Mouse (Mus musculus): ENCODE measurements around the gene Hivep3. TPM values are rescaled to one million over a fixed set of nuclear protein-coding genes. Genes with fewer than 3 reads are reported as not detected.

Hivep3 gene
- total RNA-seq, 4 experiments from 2014 or later: 2.9 to 4.5 (median 3.9) TPM

DNA sequence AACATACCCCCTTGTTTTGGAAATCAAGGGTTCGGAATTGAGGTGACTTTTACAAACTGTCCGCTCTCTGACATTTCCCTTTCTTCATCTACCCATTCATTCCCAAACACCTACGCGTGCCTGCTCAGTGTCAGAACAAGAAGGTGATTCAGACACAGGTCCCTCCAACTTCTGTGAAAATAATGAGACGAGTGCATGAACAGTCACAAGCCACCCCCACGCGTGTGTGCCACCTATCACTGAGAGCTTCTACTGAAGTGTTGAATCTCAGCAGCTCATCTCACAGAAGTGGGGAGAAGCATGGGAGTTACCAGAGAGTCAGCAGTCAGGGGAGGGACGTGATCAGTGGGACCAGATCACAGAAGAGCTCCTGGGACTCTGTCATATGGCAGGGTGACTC is 343.7 kb downstream of the Hivep3 start:
- no peak for DNase-seq (ENCODE audit: low spot score in 2 of 2)

DNA sequence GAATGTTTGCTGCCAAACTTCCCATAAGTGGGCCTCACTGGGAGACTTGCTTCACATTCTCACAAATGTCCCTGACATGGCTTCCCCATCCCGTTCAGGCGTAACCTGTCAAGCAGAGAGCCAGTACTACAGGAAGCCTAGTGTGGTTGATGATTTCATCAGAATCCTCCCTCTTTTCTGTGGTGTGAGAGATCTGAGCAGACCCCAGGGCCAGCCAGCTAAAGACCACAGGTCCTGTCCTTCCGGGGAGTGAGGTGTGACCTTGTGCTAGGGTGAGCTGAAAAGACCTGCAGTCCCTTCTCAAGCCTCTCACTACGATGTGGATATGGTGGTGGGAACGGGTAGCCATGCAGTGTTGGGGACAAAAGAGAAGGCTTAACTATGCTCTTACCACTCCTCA is 348.9 kb downstream of the Hivep3 start:
- no peak for DNase-seq (ENCODE audit: low spot score in 2 of 2)

DNA sequence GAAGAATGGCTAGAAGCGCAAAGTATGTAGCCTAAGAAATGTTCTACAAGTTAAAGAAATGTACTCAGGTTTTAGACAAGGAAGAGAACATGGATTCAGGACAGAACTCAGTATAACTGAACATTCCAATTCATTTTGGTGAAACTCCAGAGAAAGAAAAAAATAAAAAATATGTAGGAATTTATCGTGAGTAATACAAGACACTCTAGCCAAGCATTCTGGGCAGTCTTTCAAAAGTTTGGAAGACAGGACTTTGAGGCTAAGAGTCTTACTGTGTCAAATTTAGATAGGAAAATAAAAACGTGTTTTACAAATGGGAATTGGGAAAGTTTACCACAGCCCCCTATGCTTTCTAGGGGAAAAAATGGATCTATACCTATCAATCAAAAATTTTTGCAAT is 350.1 kb downstream of the Hivep3 start:
- DNase-seq (ENCODE audit: low spot score in 2 of 2): no peak

DNA sequence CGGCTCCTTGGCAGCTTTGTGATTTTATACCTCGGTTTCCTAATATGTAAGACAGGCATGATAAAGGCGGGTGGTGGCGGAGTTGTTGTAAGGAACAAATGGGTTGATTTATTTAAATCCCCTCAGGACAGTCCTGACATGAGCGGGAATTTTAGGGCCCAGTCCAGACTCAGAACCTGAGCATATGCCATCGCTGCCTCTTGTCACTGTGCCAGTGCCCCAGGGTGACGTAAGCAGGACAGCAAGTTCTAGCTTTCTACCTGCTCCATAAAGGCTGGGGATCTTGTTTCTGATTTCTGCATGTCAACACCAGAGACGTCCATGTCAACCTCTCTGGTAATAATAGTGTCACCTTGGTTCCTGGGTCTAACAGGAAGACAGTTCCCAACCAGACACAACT is 356.0 kb downstream of the Hivep3 start:
- DNase-seq (ENCODE audit: low spot score in 2 of 2): no peak

DNA sequence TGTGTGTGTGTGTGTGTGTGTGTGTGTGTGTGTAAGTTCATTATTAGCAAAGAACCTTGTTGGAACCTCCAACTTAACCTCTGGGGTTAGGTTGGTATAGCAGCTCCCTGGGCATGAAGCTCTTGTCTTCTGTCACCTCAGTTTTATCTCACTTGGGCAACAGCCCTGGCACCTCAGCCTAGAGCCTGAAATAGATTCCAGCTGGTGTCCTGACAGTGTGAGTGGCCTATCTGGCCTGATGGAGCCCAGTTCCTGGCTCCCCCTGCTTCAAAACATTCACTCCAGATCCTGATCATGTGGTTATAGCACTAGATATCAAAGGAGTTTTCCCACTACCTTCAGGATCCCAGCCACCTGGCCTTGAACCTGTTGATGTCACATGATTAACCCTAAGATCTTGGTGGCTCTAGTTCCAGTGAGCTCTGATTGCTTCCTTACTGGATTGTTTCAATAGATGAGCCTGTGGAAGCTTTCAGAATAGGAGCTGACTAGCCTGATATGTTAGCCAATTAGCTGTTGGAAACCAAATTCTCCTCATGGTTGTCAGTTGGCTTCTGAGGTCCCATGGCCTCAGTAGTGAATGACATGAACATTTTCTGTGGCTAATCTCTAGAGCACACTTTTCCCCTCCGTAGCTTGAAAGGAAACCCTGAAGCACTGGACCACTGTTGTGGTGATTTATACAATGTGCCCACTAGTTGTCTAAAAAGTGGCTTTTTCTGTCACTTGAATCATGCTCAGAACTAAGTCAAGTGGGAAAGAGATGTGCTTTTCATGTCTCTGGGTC is 358.6 kb downstream of the Hivep3 start:
- DNase-seq (ENCODE audit: low spot score in 2 of 2): peak; percentile 55 to 77

DNA sequence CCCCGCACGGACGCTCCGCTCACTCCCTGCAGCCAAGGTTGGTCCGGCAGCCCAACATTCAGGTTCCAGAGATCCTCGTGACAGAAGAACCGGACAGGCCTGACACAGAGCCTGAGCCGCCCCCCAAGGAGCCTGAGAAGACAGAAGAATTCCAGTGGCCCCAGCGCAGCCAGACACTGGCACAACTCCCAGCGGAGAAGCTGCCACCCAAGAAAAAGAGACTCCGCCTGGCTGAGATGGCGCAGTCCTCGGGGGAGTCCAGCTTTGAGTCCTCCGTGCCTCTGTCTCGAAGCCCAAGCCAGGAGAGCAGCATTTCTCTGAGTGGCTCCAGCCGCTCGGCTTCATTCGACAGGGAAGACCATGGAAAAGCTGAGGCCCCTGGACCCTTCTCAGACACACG is 363.4 kb downstream of the Hivep3 start:
- DNase-seq (ENCODE audit: low spot score in 2 of 2): no peak

DNA sequence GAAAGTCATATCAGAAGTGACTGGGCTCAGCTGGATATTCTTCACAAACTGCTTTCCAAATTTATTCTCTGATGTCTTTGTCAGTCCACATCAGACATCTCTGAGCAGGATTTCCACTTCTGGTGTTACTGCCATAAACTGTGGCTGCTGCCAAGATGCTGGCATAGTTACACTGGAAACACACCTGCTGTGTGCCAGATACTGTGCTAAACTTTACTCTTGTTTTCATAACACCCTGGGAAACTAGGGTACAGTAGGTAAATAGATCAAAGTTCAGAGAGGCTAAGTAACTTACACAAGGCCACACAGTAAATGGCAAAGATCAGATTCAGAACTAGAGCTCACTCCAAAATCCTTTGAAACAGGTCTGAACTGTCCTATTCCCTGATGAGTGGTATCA is 367.6 kb downstream of the Hivep3 start:
- no peak for DNase-seq (ENCODE audit: low spot score in 2 of 2)

DNA sequence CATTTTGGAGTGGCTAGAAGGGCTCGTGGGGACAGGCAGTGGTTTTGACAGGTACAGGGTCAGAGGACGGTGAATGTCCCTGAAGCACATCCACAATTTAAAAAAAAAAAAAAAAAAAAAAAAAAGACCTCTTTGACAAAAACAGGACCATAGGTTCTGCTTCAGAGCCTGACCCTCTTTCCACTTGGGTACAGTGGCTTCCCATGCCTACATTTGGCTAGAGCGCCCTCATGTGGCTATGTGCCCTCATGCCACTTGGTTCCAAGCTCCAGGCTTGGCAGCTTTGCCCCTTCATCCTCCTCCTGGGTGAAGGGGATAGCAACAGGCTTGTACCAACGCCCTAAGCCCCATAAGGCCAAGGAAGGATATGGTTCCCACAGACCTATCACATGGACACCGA is 371.0 kb downstream of the Hivep3 start:
- DNase-seq (ENCODE audit: low spot score in 2 of 2): peak in 1 of 2 experiments; percentile 33

DNA sequence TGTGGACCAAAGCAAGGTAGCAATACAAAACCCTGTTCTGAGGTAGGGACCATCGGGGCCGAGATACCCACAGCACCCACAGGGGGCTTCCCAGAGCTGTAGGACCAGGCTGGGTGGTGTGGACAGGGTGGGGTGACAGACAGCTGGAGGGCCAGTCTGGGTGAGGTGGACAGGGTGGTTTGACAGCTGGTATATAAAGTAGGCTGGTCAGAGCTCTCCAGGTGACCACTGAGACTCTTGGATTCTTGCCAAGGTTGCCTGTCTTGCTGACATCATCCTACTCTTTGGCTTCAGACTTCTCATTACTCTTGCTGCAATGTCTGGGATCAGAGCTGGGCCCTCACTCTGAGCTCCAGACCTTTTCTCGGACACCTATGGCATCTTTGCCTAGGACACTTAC is 372.8 kb downstream of the Hivep3 start:
- DNase-seq (ENCODE audit: low spot score in 2 of 2): no peak

DNA sequence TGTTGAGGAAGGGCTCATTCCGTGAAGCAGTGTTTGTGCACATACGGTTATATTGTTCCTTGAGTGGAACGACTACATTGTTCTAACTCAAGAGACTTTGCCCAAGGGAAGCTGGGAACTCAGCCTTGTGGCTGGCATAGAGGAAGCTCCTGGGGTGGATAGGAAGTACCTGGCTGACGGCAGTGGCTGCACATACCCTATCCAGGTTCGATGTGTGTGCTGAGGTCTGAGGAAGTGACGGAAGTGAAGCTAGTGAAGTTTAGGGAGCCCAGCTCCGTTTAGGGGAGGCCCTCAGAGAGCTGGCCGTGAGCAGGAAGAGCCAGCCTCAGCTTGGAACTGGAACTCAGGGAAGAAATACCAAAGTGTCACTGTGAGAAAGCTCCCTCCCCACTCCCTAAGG is 374.2 kb downstream of the Hivep3 start:
- no peak for DNase-seq (ENCODE audit: low spot score in 2 of 2)

DNA sequence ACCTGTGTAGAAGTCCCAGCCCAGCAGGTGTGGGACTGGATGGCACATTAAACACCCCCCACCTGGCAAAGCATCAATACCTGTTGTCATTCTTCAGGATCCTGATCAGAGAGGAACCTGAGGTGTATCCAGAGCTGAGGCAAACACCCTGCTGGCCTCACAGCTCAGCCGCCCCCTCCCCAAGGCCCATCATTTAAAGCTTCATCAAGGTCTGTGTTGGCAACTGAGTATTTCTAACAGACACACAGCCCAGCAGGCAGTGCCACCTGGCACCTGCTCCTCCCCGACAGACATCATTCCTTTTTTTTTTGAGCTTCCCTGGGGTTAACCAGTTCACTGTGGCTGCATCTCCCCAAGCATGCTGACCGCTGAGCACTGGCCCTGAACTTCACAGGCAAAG is 381.9 kb downstream of the Hivep3 start:
- no peak for DNase-seq (ENCODE audit: low spot score in 2 of 2)

DNA sequence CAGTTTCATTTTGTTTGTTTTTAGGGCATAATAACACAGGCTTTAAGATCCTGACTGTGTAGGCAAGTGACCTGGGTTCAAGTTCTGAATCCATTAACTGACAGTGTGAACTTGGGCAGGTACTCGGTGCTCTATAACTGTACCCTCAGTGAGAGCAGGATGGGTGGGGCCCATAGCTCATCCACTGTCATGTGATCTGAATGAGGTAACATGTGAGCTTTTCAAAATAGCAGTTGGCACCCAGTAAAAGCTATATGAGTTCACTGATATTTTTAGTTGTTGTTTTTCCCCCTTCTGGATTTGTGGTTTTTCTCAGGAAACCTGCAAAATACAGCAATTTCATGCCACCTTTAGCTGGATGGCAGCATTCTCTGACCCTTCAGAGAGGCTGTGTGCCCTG is 382.7 kb downstream of the Hivep3 start:
- DNase-seq (ENCODE audit: low spot score in 2 of 2): no peak

DNA sequence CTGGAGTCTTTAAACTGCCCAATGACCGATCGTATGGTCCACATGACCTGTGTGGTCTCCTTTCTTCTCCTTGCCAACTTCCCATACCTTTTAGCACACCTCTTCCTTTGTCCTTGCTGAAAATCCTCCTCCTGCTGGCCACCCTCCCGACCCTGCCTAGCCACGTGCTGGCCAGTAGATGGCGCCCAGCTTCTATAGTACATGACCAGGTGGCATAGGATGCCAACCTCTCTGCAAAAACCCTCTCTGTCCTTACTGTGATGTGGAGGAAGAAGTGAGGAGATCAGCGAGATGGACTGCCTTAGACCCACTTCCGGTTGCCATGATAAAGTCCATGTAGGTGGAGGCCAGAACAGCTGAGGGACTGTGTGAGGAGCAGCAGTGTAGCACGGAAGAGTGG is 386.7 kb downstream of the Hivep3 start:
- DNase-seq (ENCODE audit: low spot score in 2 of 2): peak; percentile 38 to 52

DNA sequence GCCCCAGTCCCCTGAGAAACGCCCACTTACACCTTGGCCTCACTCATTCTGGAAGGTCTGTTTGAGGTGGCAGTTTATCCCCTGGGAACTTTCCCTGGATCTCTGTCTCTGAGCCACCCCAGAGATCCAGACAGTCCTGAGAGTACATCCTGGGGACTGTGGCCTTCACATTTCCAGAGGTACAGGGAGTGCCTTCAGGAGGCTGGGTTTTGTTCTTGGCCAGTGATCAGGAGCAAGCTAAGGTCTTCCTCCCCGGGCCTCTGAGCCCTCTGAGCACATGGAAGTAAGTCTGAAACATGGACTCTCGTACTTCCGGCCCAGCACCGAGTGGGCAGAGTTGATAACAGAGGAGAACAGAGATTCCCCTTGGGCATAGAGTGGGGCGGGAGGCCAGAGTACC is 391.1 kb downstream of the Hivep3 start:
- DNase-seq (ENCODE audit: low spot score in 2 of 2): no peak

DNA sequence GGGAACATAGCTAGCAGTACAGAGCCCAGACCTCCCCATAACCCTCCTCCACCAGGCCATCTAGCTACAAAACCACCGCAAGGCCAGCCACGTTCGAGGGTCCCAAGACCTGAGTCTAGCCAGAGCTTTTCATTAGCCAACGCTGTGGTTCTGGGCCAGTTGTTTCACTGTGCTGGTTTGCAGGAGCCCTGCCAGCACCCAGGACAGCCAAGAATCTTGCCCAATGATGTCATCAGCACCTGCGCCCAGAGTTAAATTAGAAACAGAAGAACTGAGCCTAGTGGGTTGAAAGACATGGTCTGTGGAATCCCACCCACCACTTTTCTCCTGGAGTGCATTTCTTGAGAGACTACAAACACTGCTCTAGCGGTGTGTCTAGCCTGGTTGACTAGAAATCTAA is 392.5 kb downstream of the Hivep3 start:
- DNase-seq (ENCODE audit: low spot score in 2 of 2): peak; percentile 54 to 59

DNA sequence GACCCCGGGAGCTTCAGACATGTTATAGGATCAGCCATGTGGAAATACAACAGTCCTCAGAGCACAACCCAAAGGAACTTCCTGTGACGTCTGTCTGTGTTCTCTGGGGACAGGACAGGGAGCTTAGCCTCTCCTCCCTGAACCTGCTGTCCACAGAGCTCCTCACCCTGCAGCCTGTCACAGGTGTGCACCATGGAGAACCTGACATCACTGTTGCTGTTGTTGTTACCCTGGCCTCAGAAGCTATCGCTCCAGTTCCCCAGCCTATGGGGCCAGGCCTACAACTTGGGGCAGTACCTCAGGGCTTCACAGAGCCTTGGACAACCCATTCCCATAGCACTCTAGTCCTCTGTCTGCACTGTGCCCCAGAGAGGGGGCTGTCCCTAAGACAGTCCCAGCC is 393.7 kb downstream of the Hivep3 start:
- DNase-seq (ENCODE audit: low spot score in 2 of 2): no peak

DNA sequence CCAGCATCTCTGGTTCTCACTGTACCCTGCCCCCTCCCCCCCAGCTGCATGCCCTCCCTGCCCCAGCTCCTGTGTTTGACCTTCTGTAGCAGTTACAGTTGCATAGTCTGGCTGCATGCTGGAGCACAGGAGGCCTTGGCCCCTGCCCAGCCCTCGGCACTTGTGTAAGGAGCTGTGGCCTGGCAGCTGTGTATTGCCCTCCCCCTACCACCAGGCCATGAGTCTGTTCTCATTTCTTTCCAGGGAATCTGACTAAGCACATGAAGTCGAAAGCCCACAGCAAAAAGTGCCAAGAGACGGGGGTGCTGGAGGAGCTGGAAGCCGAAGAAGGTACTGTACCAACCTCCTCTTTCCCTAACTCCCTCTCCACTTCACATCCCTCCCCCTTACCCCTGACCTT is 394.4 kb downstream of the Hivep3 start:
- peak; percentile 55 to 72 for DNase-seq (ENCODE audit: low spot score in 2 of 2)

DNA sequence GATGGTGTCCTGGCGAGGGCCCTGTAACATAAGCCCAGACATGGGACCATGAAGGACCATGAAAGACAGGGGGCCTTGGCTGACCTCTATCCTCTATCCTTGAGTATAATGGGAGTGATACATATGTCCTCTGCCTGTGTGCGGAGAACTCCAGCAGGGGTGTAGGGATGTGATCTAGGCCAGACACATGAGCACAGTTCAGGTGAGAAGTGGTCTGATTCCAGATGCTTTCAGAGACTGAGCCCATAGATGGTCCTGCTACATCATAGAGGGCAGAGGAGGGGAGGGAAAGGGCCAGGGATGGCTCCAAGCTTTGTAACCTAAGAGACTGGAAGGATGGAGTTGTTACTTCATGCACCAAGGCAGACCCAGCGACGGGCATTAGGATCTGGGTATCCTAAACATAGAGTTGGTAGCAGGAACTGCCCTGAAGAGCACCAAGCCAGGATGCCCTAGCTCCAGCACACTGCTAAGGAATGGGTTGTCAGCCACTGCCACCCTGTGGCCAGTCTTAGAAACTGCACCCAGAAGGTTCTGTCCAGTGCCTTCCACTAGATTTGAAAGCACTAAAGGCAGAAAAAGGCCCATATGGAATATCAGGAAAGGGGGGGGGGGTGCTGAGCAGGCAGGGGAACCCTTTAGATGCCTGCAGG is 395.8 kb downstream of the Hivep3 start:
- DNase-seq (ENCODE audit: low spot score in 2 of 2): no peak

DNA sequence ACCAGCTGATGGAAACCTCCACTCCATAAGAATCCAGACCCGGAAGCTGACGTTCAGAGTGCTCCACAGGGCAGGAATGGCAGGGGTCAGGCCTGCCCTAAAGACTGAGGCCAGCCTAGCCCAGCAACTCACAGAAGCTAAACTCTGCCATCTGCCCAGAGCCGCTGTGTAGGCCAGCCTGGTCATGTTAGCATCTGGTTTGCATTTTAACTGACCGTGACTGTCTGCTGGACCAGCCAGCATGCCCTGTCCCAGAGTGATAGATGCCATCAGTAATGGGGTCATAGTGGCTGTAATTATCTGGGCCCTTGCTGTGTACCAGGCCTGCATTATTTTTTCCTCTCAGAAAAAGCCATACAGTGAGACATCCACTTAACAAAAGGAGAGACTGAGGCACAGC is 397.3 kb downstream of the Hivep3 start:
- DNase-seq (ENCODE audit: low spot score in 2 of 2): no peak

DNA sequence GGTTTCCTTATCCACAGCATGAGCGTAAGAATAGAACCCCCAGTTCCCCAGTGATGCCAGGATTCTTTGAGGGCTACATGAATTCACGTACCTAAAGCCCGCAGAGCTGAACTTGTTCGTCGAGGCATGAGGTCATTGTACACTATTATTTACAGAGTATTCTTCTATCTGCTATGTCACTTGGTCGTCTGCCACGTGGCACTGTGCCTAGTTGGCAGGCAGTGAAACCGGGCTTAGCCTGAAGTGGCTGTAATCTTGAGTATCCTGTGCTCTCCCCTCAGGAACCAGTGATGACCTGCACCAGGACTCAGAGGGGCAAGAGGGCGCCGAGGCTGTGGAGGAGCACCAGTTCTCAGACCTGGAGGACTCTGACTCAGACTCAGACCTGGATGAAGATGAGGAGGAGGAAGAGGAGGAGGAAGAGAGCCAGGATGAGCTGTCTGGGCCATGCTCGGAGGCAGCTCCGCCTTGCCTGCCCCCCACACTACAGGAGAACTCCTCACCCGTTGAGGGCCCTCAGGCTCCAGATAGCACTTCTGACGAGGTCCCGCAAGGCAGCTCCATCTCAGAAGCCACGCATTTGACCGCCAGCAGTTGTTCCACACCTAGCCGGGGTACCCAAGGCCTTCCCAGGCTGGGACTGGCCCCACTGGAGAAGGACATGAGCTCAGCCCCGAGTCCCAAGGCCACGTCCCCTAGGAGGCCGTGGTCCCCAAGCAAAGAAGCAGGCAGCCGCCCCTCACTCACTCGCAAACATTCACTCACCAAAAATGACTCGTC is 398.0 kb downstream of the Hivep3 start:
- DNase-seq (ENCODE audit: low spot score in 2 of 2): no peak

DNA sequence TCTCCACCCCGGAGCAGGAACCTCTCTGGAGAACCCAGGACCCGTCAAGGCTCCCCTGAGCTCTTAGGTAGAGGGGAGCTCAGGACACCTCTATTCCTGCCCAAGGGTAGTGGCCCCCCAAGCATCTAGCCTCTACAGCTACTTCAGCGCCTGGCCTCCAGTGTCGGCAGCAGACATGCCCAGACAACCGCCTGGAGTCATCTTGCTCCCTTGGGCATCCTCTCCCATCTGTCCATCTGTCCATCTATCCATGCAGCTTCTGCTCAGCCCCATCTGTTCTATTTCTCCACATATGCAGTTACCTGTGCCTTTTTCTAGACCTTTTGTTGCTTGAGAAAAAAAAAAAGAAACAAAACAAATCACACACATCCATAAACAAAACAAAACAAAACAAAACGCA is 400.6 kb downstream of the Hivep3 start:
- no peak for DNase-seq (ENCODE audit: low spot score in 2 of 2)

DNA sequence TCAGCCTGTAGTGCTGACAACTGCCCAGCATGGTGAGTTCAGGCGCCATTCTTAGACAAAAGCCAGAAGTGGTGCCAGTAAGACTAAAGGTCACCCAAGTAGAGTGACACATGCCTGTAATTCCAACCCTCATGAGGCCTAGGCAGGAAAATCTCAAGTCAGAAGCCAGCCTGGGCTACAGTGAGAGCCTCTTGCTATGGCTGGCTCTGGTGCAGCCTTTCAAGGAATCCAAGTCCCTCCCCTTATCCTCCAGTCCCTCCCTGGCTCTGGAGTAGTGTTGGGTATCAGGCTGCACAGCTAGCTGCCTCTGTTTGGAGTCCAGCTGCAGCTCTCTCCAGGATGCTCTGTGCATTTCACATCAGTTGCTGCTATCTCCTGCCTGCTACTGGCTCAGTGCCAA is 408.2 kb downstream of the Hivep3 start:
- DNase-seq (ENCODE audit: low spot score in 2 of 2): no peak

Measured in gastrocnemius, adult 8-10 months (tissue).